Mouse (Mus musculus): ENCODE results near the gene Acacb.

DNA sequence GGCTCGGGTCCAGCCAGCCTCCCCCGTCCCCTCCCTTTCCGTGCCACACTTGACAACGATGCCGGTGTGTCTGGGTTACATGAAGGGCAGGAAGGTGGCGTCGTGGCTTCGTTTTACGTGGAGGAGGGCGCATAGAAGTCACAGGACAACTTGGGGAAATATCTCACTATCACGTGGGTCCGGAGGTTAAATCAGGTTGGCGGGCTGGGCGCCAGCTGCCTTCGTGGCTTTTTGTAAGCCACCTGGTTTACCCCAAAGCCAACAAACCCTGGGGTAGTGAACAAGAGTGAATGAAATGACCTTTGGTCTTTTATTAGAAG lies 14.9 kb upstream of the Acacb start:
- TF ChIP-seq GATA1 (IDR thresholded peaks at IDR 0.05; ENCODE audit: borderline replicate concordance, low read length) (no peak), FLI1 (IDR thresholded peaks at IDR 0.05; ENCODE audit: low read length) (no peak)
